Mouse (Mus musculus) heart, embryonic 15.5 days (tissue): ENCODE data around the gene Sucla2. TPM values are rescaled to one million over a fixed set of nuclear protein-coding genes. Genes with fewer than 3 reads are reported as not detected.

ENCODE experiments used
- ATAC-seq: fragments of 200-750 bp; cut with Nextera tagmentation; replicated peaks from 2 replicates; pipeline ENCODE4 v1.8.0; 2017; ENCODE audit warnings: low read depth, moderate TSS enrichment; ENCODE audit not compliant: insufficient number of reproducible peaks, insufficient read depth, low FRiP score
- H3K27ac ChIP-seq: fragments of 300-500 bp; sonication (generic); 2 replicates; pipeline ENCODE4 v1.5.1; 2015; ENCODE audit warnings: mild to moderate bottlenecking, inconsistent platforms
- H3K27me3 ChIP-seq: fragments of 300-500 bp; sonication (generic); 2 replicates; pipeline ENCODE4 v1.6.1; 2015; ENCODE audit warnings: inconsistent platforms
- H3K36me3 ChIP-seq: fragments of 300-500 bp; sonication (generic); 2 replicates; pipeline ENCODE4 v1.6.1; 2015; ENCODE audit warnings: mild to moderate bottlenecking, inconsistent platforms
- H3K4me1 ChIP-seq: fragments of 300-500 bp; sonication (generic); replicated peaks from 2 replicates; pipeline ENCODE4 v1.6.1; 2015; ENCODE audit warnings: inconsistent platforms
- H3K4me2 ChIP-seq: fragments of 300-500 bp; sonication (generic); 2 replicates; pipeline ENCODE4 v1.6.1; 2015; ENCODE audit warnings: inconsistent platforms, mild to moderate bottlenecking, moderate library complexity
- H3K4me3 ChIP-seq: fragments of 300-500 bp; sonication (generic); 2 replicates; pipeline ENCODE4 v1.5.1; 2015; ENCODE audit warnings: mild to moderate bottlenecking, inconsistent platforms
- H3K9ac ChIP-seq: fragments of 300-500 bp; sonication (generic); 2 replicates; pipeline ENCODE4 v1.6.1; 2015; ENCODE audit warnings: mild to moderate bottlenecking, inconsistent platforms
- H3K9me3 ChIP-seq: fragments of 300-500 bp; sonication (generic); replicated peaks from 2 replicates; pipeline ENCODE4 v1.6.1; 2016; ENCODE audit warnings: inconsistent platforms
- WGBS: fragments of 180-500 bp; shearing (Covaris S2); methylation state at CpG from one replicate; pipeline ENCODE4 v1.1.7; 2015; ENCODE audit warnings: mixed read lengths; 5-methylcytosine and 5-hydroxymethylcytosine counted together
- polyA plus RNA-seq: library from polyadenylated mRNA; unstranded; fragments of >200 nt; fragmentation: Nextera tagmentation; extraction: Ambion mirVana; gene quantifications from 2 replicates; pipeline ENCODE4 v1.2.1, GENCODE M21; 2015

Sucla2 gene
- 195 and 257 TPM in 2 replicates for polyA plus RNA-seq

GRCm38 (mm10) chr14:73524766-73525448, at the start of gene Sucla2:
Gene Sucla2, plus strand, starts transcription at chr14:73525319.
- Histone ChIP-seq H3K27me3 (peaks cover 7% of the 10 kb centered on the region; the same call in 1 of the 2 replicates), H3K36me3 (no peaks in the 10 kb centered on the region), H3K27ac (peak within 1 kb of the TSS; percentile 90), H3K4me3 (peak within 1 kb of the TSS; percentile 62), H3K9me3 (no peaks in the 10 kb centered on the region), H3K4me1 (peaks cover 3% of the 10 kb centered on the region; the same call in 1 of the 2 replicates), H3K9ac (peak within 1 kb of the TSS; percentile 67), H3K4me2 (peak within 1 kb of the TSS; percentile 60)
- peak; percentile 98 for ATAC-seq
- WGBS = under 1% methylated on average over 41 of the region's 41 CpGs

GRCm38 (mm10) chr14:73475506-73475905, 49.6 kb upstream of the Sucla2 start:
- H3K27me3 ChIP-seq = no peaks in the 10 kb centered on the region
- ATAC-seq = no peak
- no peak overlapping the region for H3K9ac ChIP-seq
- no peak overlapping the region for H3K4me3 ChIP-seq
- no peak overlapping the region for H3K27ac ChIP-seq
- H3K9me3 ChIP-seq = no peaks in the 10 kb centered on the region
- no peak overlapping the region for H3K4me2 ChIP-seq
- peaks cover 15% of the 10 kb centered on the region for H3K4me1 ChIP-seq
- H3K36me3 ChIP-seq = no peaks in the 10 kb centered on the region
- 58% methylated on average over 7 of the region's 7 CpGs for WGBS

- Histone ChIP-seq H3K27me3 (no peaks in the 10 kb centered on the region), H3K36me3 (no peaks in the 10 kb centered on the region), H3K9ac (no peak overlapping the region), H3K9me3 (no peaks in the 10 kb centered on the region), H3K4me1 (peaks cover 15% of the 10 kb centered on the region), H3K4me3 (no peak overlapping the region), H3K27ac (no peak overlapping the region), H3K4me2 (no peak overlapping the region)
- ATAC-seq = no peak
- WGBS = 83% methylated on average over 8 of the region's 8 CpGs
Measured at GRCm38 (mm10) chr14:73476361-73476934, 48.7 kb upstream of the Sucla2 start.

- 93% methylated on average over 10 of the region's 10 CpGs for WGBS
- Histone ChIP-seq H3K9ac (no peak overlapping the region), H3K4me2 (no peak overlapping the region), H3K36me3 (no peaks in the 10 kb centered on the region), H3K9me3 (no peaks in the 10 kb centered on the region), H3K27ac (no peak overlapping the region), H3K27me3 (no peaks in the 10 kb centered on the region), H3K4me1 (peaks cover 19% of the 10 kb centered on the region), H3K4me3 (no peak overlapping the region)
- no peak for ATAC-seq
Measured at GRCm38 (mm10) chr14:73477077-73477476, 48.0 kb upstream of the Sucla2 start.

GRCm38 (mm10) chr14:73478321-73478720, 46.8 kb upstream of the Sucla2 start:
- Histone ChIP-seq H3K27ac (no peak overlapping the region), H3K36me3 (no peaks in the 10 kb centered on the region), H3K4me1 (peaks cover 19% of the 10 kb centered on the region), H3K4me2 (no peak overlapping the region), H3K9ac (no peak overlapping the region), H3K4me3 (no peak overlapping the region), H3K27me3 (no peaks in the 10 kb centered on the region), H3K9me3 (no peaks in the 10 kb centered on the region)
- 79% methylated on average over 3 of the region's 3 CpGs for WGBS
- no peak for ATAC-seq

- ATAC-seq = no peak
- 63% methylated on average over 1 of the region's 1 CpGs for whole genome bisulfite sequencing
Measured at GRCm38 (mm10) chr14:73479771-73480170, 45.3 kb upstream of the Sucla2 start.

GRCm38 (mm10) chr14:73483516-73484229, 41.4 kb upstream of the Sucla2 start:
- no peaks in the 10 kb centered on the region for H3K27me3 ChIP-seq
- H3K27ac ChIP-seq = no peak overlapping the region
- no peak overlapping the region for H3K4me2 ChIP-seq
- no peak for ATAC-seq
- no peaks in the 10 kb centered on the region for H3K9me3 ChIP-seq
- no peaks in the 10 kb centered on the region for H3K36me3 ChIP-seq
- 72% methylated on average over 5 of the region's 5 CpGs for WGBS
- no peak overlapping the region for H3K9ac ChIP-seq
- peaks cover 5% of the 10 kb centered on the region; the same call in 1 of the 2 replicates for H3K4me1 ChIP-seq
- no peak overlapping the region for H3K4me3 ChIP-seq

More at GRCm38 (mm10) chr14:73479771-73480170, 45.3 kb upstream of the Sucla2 start:
- Histone ChIP-seq H3K27ac (no peak overlapping the region), H3K4me3 (no peak overlapping the region), H3K36me3 (no peaks in the 10 kb centered on the region), H3K4me1 (peaks cover 12% of the 10 kb centered on the region), H3K9ac (no peak overlapping the region), H3K4me2 (no peak overlapping the region), H3K27me3 (no peaks in the 10 kb centered on the region), H3K9me3 (no peaks in the 10 kb centered on the region)

- Histone ChIP-seq H3K4me1 (peaks cover 5% of the 10 kb centered on the region; the same call in 1 of the 2 replicates), H3K9ac (no peak overlapping the region), H3K27me3 (no peaks in the 10 kb centered on the region), H3K9me3 (no peaks in the 10 kb centered on the region), H3K4me2 (no peak overlapping the region), H3K4me3 (no peak overlapping the region), H3K27ac (no peak overlapping the region), H3K36me3 (no peaks in the 10 kb centered on the region)
- 68% methylated on average over 3 of the region's 3 CpGs for WGBS
- ATAC-seq = no peak
Measured at GRCm38 (mm10) chr14:73484366-73485110, 40.6 kb upstream of the Sucla2 start.

- H3K9me3 ChIP-seq = no peaks in the 10 kb centered on the region
- WGBS = 39% methylated on average over 5 of the region's 5 CpGs
- H3K27me3 ChIP-seq = no peaks in the 10 kb centered on the region
- no peak overlapping the region for H3K4me3 ChIP-seq
- 0 out of 2 replicates have a peak, but pooled peaks cover 3% of the 10 kb centered on the region for H3K4me1 ChIP-seq
- ATAC-seq = no peak
- no peak overlapping the region for H3K9ac ChIP-seq
- H3K36me3 ChIP-seq = no peaks in the 10 kb centered on the region
- H3K27ac ChIP-seq = no peak overlapping the region
- no peak overlapping the region for H3K4me2 ChIP-seq
Measured at GRCm38 (mm10) chr14:73486641-73487040, 38.5 kb upstream of the Sucla2 start.

GRCm38 (mm10) chr14:73493356-73493755, 31.8 kb upstream of the Sucla2 start:
- H3K27me3 ChIP-seq = no peaks in the 10 kb centered on the region
- H3K9me3 ChIP-seq = no peaks in the 10 kb centered on the region
- no peak overlapping the region for H3K4me3 ChIP-seq
- ATAC-seq = no peak
- no peak overlapping the region for H3K27ac ChIP-seq
- H3K36me3 ChIP-seq = no peaks in the 10 kb centered on the region
- 92% methylated on average over 6 of the region's 6 CpGs for WGBS
- H3K9ac ChIP-seq = no peak overlapping the region
- no peak overlapping the region for H3K4me2 ChIP-seq
- peaks cover 5% of the 10 kb centered on the region for H3K4me1 ChIP-seq

GRCm38 (mm10) chr14:73494122-73494521, 31.0 kb upstream of the Sucla2 start:
- Histone ChIP-seq H3K36me3 (no peaks in the 10 kb centered on the region), H3K9me3 (no peaks in the 10 kb centered on the region), H3K27me3 (no peaks in the 10 kb centered on the region), H3K27ac (no peak overlapping the region), H3K4me2 (no peak overlapping the region), H3K4me3 (no peak overlapping the region), H3K4me1 (peaks cover 5% of the 10 kb centered on the region), H3K9ac (no peak overlapping the region)
- no peak for ATAC-seq
- WGBS = 38% methylated on average over 6 of the region's 6 CpGs
